Mouse (Mus musculus): ENCODE results near the gene 5330417H12Rik. TPM values are rescaled to one million over a fixed set of nuclear protein-coding genes. Genes with fewer than 3 reads are reported as not detected.

5330417H12Rik gene
- not detected in 2 replicates for polyA plus RNA-seq (2014; fragmentation: Nextera tagmentation; extraction: Ambion mirVana)

- H3K27ac ChIP-seq (replicated peaks; ENCODE audit: low read depth, low read length): no peak within 1 kb of the TSS
- 86% methylated on average over 2 of the region's 2 CpGs for WGBS
- H3K36me3 ChIP-seq (ENCODE audit: control insufficient read depth, insufficient read depth, low read length): no peaks in the 10 kb centered on the region
- no peaks in the 10 kb centered on the region for H3K9me3 ChIP-seq (ENCODE audit: control insufficient read depth, low read length)
- no peak within 1 kb of the TSS for H3K4me3 ChIP-seq (replicated peaks; ENCODE audit: low read depth, low read length)
- no peaks in the 10 kb centered on the region for H3K27me3 ChIP-seq (ENCODE audit: control insufficient read depth, insufficient read depth, low read length)
- DNase-seq (no peak), ATAC-seq (ENCODE audit: low FRiP score, low TSS enrichment) (no peak)
- no peaks in the 10 kb centered on the region for H3K4me1 ChIP-seq (ENCODE audit: control insufficient read depth, insufficient read depth, low read length)
- H3K4me2 ChIP-seq (ENCODE audit: low read length): no peak within 1 kb of the TSS
- no peak within 1 kb of the TSS for H3K9ac ChIP-seq (replicated peaks; ENCODE audit: low read length)
These were observed at the start of gene 5330417H12Rik for GRCm38 (mm10) chr7:107625061-107625460. Gene 5330417H12Rik (minus strand): TSS chr7:107625161.

GRCm38 (mm10) chr7:107668514-107668913 lies 43.6 kb upstream of the 5330417H12Rik start:
- ATAC-seq (ENCODE audit: low FRiP score, low TSS enrichment): no peak

GRCm38 (mm10) chr7:107666262-107666902 lies 41.4 kb upstream of the 5330417H12Rik start:
- no peaks in the 10 kb centered on the region for H3K27me3 ChIP-seq (ENCODE audit: control insufficient read depth, insufficient read depth, low read length)
- 0 out of 2 replicates have a peak overlapping the region, but pooled peaks have one; percentile 5 for H3K4me3 ChIP-seq (replicated peaks; ENCODE audit: low read depth, low read length)
- no peaks in the 10 kb centered on the region for H3K36me3 ChIP-seq (ENCODE audit: control insufficient read depth, insufficient read depth, low read length)
- WGBS: 52% methylated on average over 13 of the region's 13 CpGs
- no peak for ATAC-seq (ENCODE audit: low FRiP score, low TSS enrichment)
- peaks cover 25% of the 10 kb centered on the region for H3K4me1 ChIP-seq (ENCODE audit: control insufficient read depth, insufficient read depth, low read length)
- H3K9ac ChIP-seq (replicated peaks; ENCODE audit: low read length): no peak overlapping the region
- H3K4me2 ChIP-seq (ENCODE audit: low read length): peak overlapping the region; percentile 38
- no peaks in the 10 kb centered on the region for H3K9me3 ChIP-seq (ENCODE audit: control insufficient read depth, low read length)
- no peak for DNase-seq
- H3K27ac ChIP-seq (replicated peaks; ENCODE audit: low read depth, low read length): no peak overlapping the region

More at GRCm38 (mm10) chr7:107668514-107668913, 43.6 kb upstream of the 5330417H12Rik start:
- H3K4me1 ChIP-seq (ENCODE audit: control insufficient read depth, insufficient read depth, low read length): peaks cover 25% of the 10 kb centered on the region
- H3K9me3 ChIP-seq (ENCODE audit: control insufficient read depth, low read length): no peaks in the 10 kb centered on the region
- no peak for DNase-seq
- no peak overlapping the region for H3K27ac ChIP-seq (replicated peaks; ENCODE audit: low read depth, low read length)
- no peak overlapping the region for H3K4me3 ChIP-seq (replicated peaks; ENCODE audit: low read depth, low read length)
- H3K36me3 ChIP-seq (ENCODE audit: control insufficient read depth, insufficient read depth, low read length): no peaks in the 10 kb centered on the region
- no peak overlapping the region for H3K9ac ChIP-seq (replicated peaks; ENCODE audit: low read length)
- H3K27me3 ChIP-seq (ENCODE audit: control insufficient read depth, insufficient read depth, low read length): no peaks in the 10 kb centered on the region
- WGBS: 91% methylated on average over 5 of the region's 5 CpGs
- H3K4me2 ChIP-seq (ENCODE audit: low read length): no peak overlapping the region

- ATAC-seq (ENCODE audit: low FRiP score, low TSS enrichment) (0 out of 2 replicates have a peak, but pooled peaks have one; percentile 10), DNase-seq (peak; percentile 49)
- H3K27me3 ChIP-seq (ENCODE audit: control insufficient read depth, insufficient read depth, low read length): no peaks in the 10 kb centered on the region
- 8% methylated on average over 9 of the region's 9 CpGs for WGBS
- H3K9ac ChIP-seq (replicated peaks; ENCODE audit: low read length): 0 out of 2 replicates have a peak overlapping the region, but pooled peaks have one; percentile 4
- H3K36me3 ChIP-seq (ENCODE audit: control insufficient read depth, insufficient read depth, low read length): no peaks in the 10 kb centered on the region
- peaks cover 25% of the 10 kb centered on the region for H3K4me1 ChIP-seq (ENCODE audit: control insufficient read depth, insufficient read depth, low read length)
- peak overlapping the region; percentile 38 for H3K4me2 ChIP-seq (ENCODE audit: low read length)
- 0 out of 2 replicates have a peak overlapping the region, but pooled peaks have one; percentile 5 for H3K4me3 ChIP-seq (replicated peaks; ENCODE audit: low read depth, low read length)
- H3K27ac ChIP-seq (replicated peaks; ENCODE audit: low read depth, low read length): 0 out of 2 replicates have a peak overlapping the region, but pooled peaks have one; percentile 55
- no peaks in the 10 kb centered on the region for H3K9me3 ChIP-seq (ENCODE audit: control insufficient read depth, low read length)
These were observed 40.8 kb upstream of the 5330417H12Rik start for GRCm38 (mm10) chr7:107665586-107666261.

- H3K4me3 ChIP-seq (replicated peaks; ENCODE audit: low read depth, low read length): no peak overlapping the region
- DNase-seq (peak; percentile 27), ATAC-seq (ENCODE audit: low FRiP score, low TSS enrichment) (no peak)
- WGBS: 50% methylated on average over 4 of the region's 4 CpGs
- no peak overlapping the region; the same call in 1 of the 2 replicates for H3K4me2 ChIP-seq (ENCODE audit: low read length)
- H3K4me1 ChIP-seq (ENCODE audit: control insufficient read depth, insufficient read depth, low read length): peaks cover 25% of the 10 kb centered on the region
- 0 out of 2 replicates have a peak overlapping the region, but pooled peaks have one; percentile 55 for H3K27ac ChIP-seq (replicated peaks; ENCODE audit: low read depth, low read length)
- H3K27me3 ChIP-seq (ENCODE audit: control insufficient read depth, insufficient read depth, low read length): no peaks in the 10 kb centered on the region
- no peaks in the 10 kb centered on the region for H3K36me3 ChIP-seq (ENCODE audit: control insufficient read depth, insufficient read depth, low read length)
- H3K9me3 ChIP-seq (ENCODE audit: control insufficient read depth, low read length): no peaks in the 10 kb centered on the region
- H3K9ac ChIP-seq (replicated peaks; ENCODE audit: low read length): 0 out of 2 replicates have a peak overlapping the region, but pooled peaks have one; percentile 4
These were observed 40.2 kb upstream of the 5330417H12Rik start for GRCm38 (mm10) chr7:107665221-107665585.

GRCm38 (mm10) chr7:107664063-107665056 lies 39.4 kb upstream of the 5330417H12Rik start:
- ATAC-seq (ENCODE audit: low FRiP score, low TSS enrichment) (peak; percentile 40; the same call in 1 of the 2 replicates), DNase-seq (peak; percentile 23)
- no peaks in the 10 kb centered on the region for H3K36me3 ChIP-seq (ENCODE audit: control insufficient read depth, insufficient read depth, low read length)
- no peaks in the 10 kb centered on the region for H3K27me3 ChIP-seq (ENCODE audit: control insufficient read depth, insufficient read depth, low read length)
- 36% methylated on average over 8 of the region's 8 CpGs for WGBS
- no peak overlapping the region for H3K4me2 ChIP-seq (ENCODE audit: low read length)
- peaks cover 25% of the 10 kb centered on the region for H3K4me1 ChIP-seq (ENCODE audit: control insufficient read depth, insufficient read depth, low read length)
- H3K27ac ChIP-seq (replicated peaks; ENCODE audit: low read depth, low read length): 0 out of 2 replicates have a peak overlapping the region, but pooled peaks have one; percentile 26
- H3K9ac ChIP-seq (replicated peaks; ENCODE audit: low read length): no peak overlapping the region
- H3K9me3 ChIP-seq (ENCODE audit: control insufficient read depth, low read length): no peaks in the 10 kb centered on the region
- no peak overlapping the region for H3K4me3 ChIP-seq (replicated peaks; ENCODE audit: low read depth, low read length)

GRCm38 (mm10) chr7:107663621-107664020 lies 38.7 kb upstream of the 5330417H12Rik start:
- 83% methylated on average over 6 of the region's 6 CpGs for WGBS
- Histone ChIP-seq H3K4me1 (ENCODE audit: control insufficient read depth, insufficient read depth, low read length) (peaks cover 25% of the 10 kb centered on the region), H3K36me3 (ENCODE audit: control insufficient read depth, insufficient read depth, low read length) (no peaks in the 10 kb centered on the region), H3K9me3 (ENCODE audit: control insufficient read depth, low read length) (no peaks in the 10 kb centered on the region), H3K4me3 (replicated peaks; ENCODE audit: low read depth, low read length) (no peak overlapping the region), H3K4me2 (ENCODE audit: low read length) (no peak overlapping the region), H3K27me3 (ENCODE audit: control insufficient read depth, insufficient read depth, low read length) (no peaks in the 10 kb centered on the region), H3K9ac (replicated peaks; ENCODE audit: low read length) (no peak overlapping the region), H3K27ac (replicated peaks; ENCODE audit: low read depth, low read length) (no peak overlapping the region)
- DNase-seq (no peak), ATAC-seq (ENCODE audit: low FRiP score, low TSS enrichment) (no peak)

GRCm38 (mm10) chr7:107661843-107662281 lies 36.9 kb upstream of the 5330417H12Rik start:
- H3K4me3 ChIP-seq (replicated peaks; ENCODE audit: low read depth, low read length): no peak overlapping the region
- no peaks in the 10 kb centered on the region for H3K36me3 ChIP-seq (ENCODE audit: control insufficient read depth, insufficient read depth, low read length)
- DNase-seq: no peak
- ATAC-seq (ENCODE audit: low FRiP score, low TSS enrichment): no peak
- no peak overlapping the region for H3K4me2 ChIP-seq (ENCODE audit: low read length)
- no peak overlapping the region for H3K27ac ChIP-seq (replicated peaks; ENCODE audit: low read depth, low read length)
- no peaks in the 10 kb centered on the region for H3K9me3 ChIP-seq (ENCODE audit: control insufficient read depth, low read length)
- 59% methylated on average over 5 of the region's 5 CpGs for WGBS
- no peaks in the 10 kb centered on the region for H3K27me3 ChIP-seq (ENCODE audit: control insufficient read depth, insufficient read depth, low read length)
- no peak overlapping the region for H3K9ac ChIP-seq (replicated peaks; ENCODE audit: low read length)
- H3K4me1 ChIP-seq (ENCODE audit: control insufficient read depth, insufficient read depth, low read length): peaks cover 25% of the 10 kb centered on the region

Data from midbrain, embryonic 14.5 days (tissue).